Mouse (Mus musculus) spleen, embryonic (tissue): ENCODE results near the gene Dlst.
"Not testable (repeated sequence)": the region's sequence is repeated elsewhere in the genome, so short reads cannot be mapped to it uniquely, and the experiment has no call there.

Source experiments
- CTCF ChIA-PET: fragments of 350-600 bp; sonication (Branson Sonifier 250); formaldehyde crosslinking; loops from one replicate; lab custom pipeline; 2022; lab: Charles Lee

The Dlst gene

DNA sequence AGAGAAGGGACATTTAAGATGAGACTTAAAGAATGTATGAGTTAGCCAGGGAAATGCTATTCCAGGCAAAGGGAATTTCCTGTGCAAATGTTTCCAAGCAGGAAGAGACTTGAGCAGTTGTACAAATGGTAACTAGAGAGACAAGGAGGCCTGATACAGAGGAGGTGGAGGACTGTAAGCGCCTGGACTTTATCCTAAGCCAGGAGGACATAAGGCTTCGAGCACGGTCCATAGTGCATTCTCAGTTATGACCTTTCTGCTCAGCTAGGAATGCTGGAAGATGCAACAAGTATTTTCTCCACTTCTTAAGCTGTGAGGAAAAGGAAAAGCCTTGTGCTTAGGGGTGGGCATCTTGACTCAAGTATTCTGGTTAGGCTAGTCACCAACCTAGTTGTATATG, 2.7 kb downstream of the Dlst start:
- CTCF ChIA-PET = no interaction called here

DNA sequence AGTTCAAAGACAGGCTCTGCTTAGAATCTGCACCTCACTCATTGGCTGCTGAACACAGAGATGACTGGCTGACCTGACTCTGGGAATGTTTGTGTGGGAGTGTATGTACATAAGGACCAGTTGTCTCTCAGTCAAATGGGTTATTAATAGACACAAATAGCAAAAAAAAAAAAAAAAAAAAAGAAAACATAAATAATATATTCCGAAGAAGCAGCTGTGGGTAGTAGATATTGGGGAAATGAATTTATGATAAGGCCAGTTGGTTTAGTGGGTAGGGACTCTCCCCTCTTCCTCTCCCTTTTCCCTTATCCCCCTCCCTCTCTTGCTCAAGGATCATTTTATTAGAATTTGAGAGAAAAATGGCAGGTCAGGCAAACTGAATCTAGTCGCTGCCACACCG, 3.3 kb downstream of the Dlst start:
- CTCF ChIA-PET = interaction anchor here (0.6 kb wide), 1 partner anchor 176 kb away, joined by 6 read pairs; no protein-coding TSS in a partner anchor

DNA sequence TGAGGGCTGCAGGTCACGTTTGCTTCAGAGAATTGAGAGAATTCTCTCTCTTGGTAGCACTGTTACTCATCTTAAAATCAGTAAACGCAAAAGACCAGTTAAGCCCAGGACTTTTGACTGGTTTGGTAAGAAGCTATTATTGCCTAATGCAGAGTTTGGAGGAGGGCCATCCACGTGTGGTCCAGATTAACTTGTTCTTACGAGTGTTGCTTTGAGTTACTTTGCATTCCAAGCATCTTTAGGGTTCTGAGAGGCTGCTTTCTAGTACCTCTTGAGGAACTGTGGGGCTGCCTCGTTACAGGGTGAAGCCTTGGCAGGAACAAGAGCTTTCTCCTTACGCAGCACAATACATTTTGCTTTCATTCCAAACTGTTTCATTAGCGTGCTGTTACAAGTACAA, 5.0 kb downstream of the Dlst start:
- CTCF ChIA-PET = no interaction called here

GRCm38 (mm10) chr12:85121806-85122459, 11.3 kb downstream of the Dlst start:
- CTCF ChIA-PET = no interaction called here

DNA sequence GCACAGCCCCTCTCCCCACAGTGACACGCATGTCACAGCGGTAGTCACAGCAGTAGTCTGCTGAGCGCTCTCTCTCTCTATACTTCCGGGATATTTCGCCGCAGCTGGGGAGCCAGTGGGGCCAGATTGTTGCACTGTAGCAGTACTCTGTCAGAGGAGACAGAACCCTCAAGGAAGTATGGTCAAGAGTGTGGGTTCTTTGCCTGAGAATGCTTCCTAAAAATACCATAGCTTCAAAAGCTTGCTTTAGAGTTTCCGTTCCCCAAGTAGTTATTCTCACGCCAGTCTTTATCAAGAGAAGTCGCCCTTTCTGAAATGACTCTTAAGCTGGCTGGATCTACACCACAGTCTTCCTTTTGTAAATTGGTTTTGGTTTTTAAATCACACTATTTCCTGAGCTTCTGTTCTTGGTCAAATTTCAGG, 12.5 kb downstream of the Dlst start:
- CTCF ChIA-PET = interaction anchor here (0.5 kb wide), 2 partner anchors 622 to 931 kb away, joined by 4 read pairs; no protein-coding TSS in a partner anchor

- CTCF ChIA-PET = interaction anchor here (0.5 kb wide), 1 partner anchor 621 kb away, joined by 4 read pairs; no protein-coding TSS in a partner anchor
Measured at GRCm38 (mm10) chr12:85123645-85124044, 13.0 kb downstream of the Dlst start.

DNA sequence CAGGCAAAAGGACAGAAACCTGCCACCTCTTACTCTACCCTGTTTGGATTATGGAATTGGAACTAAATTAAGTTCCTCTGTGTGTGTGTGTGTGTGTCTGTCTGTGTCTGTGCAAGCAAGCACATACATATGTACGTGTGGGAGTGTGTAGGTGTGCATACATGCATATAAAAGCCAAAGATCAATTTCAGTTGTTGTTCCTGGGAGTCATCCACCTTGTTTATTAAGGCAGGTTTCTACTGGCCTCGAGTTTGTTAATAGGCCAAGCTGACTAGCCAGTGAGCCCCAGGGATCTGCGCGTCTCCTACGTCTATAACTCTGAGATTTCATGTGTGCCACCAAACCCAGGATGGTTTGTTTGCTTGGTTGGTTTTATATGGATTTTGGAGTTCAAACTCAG, 14.1 kb downstream of the Dlst start:
- CTCF ChIA-PET = no interaction called here

- CTCF ChIA-PET = no interaction called here
Measured at GRCm38 (mm10) chr12:85126986-85127603, 16.5 kb downstream of the Dlst start.

DNA sequence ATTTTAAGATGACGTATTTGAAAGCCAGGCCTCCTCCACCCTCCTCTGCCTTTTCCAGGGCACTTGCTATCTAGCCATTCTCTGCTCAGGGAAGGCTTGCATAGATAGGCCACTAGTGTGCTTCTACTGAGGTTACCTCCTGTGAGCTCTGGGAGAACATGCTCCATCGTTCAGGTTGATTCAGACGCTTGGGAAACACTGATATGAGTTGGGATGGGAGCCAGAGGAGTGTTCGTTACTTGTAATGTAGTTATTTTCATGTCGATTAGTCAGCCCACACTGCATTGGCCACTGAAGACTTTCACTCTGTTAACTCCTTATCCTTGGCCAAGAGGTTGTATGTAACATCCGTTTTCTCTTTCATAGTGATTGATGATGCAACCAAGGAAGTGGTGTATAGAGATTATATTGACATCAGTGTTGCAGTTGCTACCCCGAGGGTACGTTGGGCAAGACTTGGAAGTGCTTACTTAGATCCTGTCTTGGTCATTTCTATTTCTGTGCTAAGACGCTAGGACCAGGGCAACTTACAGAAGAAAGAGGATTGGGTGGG, 18.9 kb downstream of the Dlst start:
- CTCF ChIA-PET = no interaction called here

GRCm38 (mm10) chr12:85131361-85131760, 20.7 kb downstream of the Dlst start:
- CTCF ChIA-PET = interaction anchor here (0.6 kb wide), 1 partner anchor 31 kb away, joined by 6 read pairs; no protein-coding TSS in a partner anchor

DNA sequence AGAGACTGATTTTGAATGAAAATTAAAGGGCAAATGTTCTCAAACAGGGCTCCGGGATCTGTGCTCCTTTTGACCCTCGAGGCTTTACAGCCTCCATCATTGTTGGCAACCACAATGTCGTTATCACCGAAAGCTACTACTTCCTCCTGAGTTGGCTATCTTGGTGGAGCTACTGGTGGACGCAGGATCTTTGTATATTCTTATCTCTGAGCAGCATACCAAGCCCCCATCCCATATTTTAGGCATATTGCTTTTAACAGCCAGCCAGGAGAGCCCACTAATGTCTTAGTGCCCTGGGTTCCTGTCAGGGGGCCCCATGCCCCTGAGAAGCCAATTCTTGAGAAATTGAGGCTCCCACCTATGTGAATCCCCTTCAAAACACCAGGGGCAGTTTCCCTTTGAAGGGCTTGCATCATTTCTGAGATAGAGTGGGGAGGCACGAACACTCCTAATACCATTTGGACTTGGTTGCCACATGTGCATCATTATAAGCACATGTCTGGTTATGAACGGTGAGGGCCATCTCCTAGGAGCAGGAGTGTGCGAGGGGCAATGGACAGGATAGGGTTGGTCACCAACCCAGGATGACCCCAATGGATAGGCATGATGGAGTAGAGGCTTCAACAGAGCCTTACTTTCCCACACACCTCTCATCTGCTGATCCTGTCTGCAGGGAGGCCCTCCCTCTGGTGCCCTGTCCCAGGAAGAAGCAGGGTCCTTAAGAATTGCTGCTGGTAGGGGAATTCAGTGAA, 23.6 kb downstream of the Dlst start:
- CTCF ChIA-PET = no interaction called here

- CTCF ChIA-PET = no interaction called here
Measured at GRCm38 (mm10) chr12:85135513-85136470, 25.2 kb downstream of the Dlst start.

- CTCF ChIA-PET = no interaction called here
Measured at GRCm38 (mm10) chr12:85136627-85137026, 26.0 kb downstream of the Dlst start.

GRCm38 (mm10) chr12:85140036-85140701, 29.5 kb downstream of the Dlst start:
- CTCF ChIA-PET = no interaction called here

GRCm38 (mm10) chr12:85141096-85141495, 30.5 kb downstream of the Dlst start:
- CTCF ChIA-PET = interaction anchor here (0.8 kb wide), 1 partner anchor 68 kb away, joined by 5 read pairs; no protein-coding TSS in a partner anchor

- CTCF ChIA-PET = interaction anchor here (0.6 kb wide), 1 partner anchor 356 kb away, joined by 5 read pairs; no protein-coding TSS in a partner anchor
Measured at GRCm38 (mm10) chr12:85142803-85143202, 32.2 kb downstream of the Dlst start.

DNA sequence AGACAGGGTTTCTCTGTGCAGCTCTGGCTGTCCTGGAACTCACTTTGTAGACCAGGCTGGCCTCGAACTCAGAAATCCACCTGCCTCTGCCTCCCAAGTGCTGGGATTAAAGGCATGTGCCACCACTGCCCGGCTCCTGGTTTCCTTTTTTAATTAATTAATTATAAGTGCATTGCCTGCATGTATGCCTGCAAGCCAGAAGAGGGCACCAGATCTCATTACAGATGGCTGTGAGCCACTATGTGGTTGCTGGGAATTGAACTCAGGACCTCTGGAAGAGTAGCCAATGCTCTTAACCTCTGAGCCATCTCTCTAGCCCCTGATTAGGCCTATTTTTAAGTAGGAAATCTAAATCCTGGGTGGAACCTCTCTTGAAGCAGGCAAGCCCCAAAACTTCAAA, 33.6 kb downstream of the Dlst start:
- CTCF ChIA-PET = not testable (repeated sequence)

GRCm38 (mm10) chr12:85144821-85145220, 34.2 kb downstream of the Dlst start:
- CTCF ChIA-PET = no interaction called here

GRCm38 (mm10) chr12:85145630-85146029, 35.0 kb downstream of the Dlst start:
- CTCF ChIA-PET = interaction anchor here (0.7 kb wide), 1 partner anchor 481 kb away, joined by 18 read pairs; no protein-coding TSS in a partner anchor

DNA sequence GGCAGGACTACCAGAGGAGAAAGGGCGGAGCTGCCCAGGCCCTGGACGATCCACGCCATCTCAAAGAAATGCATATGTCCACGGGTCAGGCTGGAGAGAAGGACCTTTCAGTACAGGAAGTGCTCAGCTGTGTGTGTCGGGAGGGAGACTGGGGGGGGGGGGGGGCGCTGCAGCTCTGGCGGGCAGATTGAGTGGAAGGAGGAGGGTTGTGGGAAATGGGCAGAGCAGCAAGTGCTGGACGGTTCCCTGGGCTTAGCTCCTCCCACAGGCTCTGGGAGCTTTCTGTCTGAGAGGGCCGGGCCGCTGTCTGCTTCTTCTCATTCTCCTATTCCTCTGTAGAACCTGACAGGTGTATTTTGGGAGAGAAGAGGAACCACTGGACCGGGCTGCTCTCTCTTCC, 35.7 kb downstream of the Dlst start:
- CTCF ChIA-PET = no interaction called here
